Mouse (Mus musculus) cerebellum, adult 2 months (tissue): ENCODE results near the gene Pik3c2g. TPM values are rescaled to one million over a fixed set of nuclear protein-coding genes. Genes with fewer than 3 reads are reported as not detected.

ENCODE experiments used
- DNase-seq, 2 experiments: peaks; one replicate each; pipeline ENCODE4 v3.0.0; 2021
- H3K27ac ChIP-seq: fragments of 200-500 bp; 2 replicates; pipeline ENCODE4 v1.5.1; 2012; ENCODE audit warnings: low read length, control low read depth, inconsistent platforms; ENCODE audit not compliant: insufficient read depth
- H3K27me3 ChIP-seq: fragments of 200-500 bp; 2 replicates; pipeline ENCODE4 v1.6.1; 2012; ENCODE audit warnings: inconsistent platforms, mild to moderate bottlenecking, low read length, moderate library complexity; ENCODE audit not compliant: control insufficient read depth, insufficient read depth
- H3K4me1 ChIP-seq: fragments of 200-500 bp; 2 replicates; pipeline ENCODE4 v1.6.1; 2011; ENCODE audit warnings: low read length; ENCODE audit not compliant: control insufficient read depth, insufficient read depth
- H3K4me3 ChIP-seq: fragments of 200-500 bp; replicated peaks from 2 replicates; pipeline ENCODE3; 2011; ENCODE audit warnings: mild to moderate bottlenecking, low read depth, low read length, control low read depth; ENCODE audit not compliant: insufficient read depth
- CTCF ChIP-seq: fragments of 200-500 bp; IDR thresholded peaks from 2 replicates; pipeline ENCODE4 v1.5.1; 2011; ENCODE audit warnings: low read depth, mild to moderate bottlenecking, control low read depth, low read length, moderate library complexity, borderline replicate concordance; ENCODE audit not compliant: insufficient read depth
- POLR2A ChIP-seq: fragments of 200-500 bp; IDR thresholded peaks from 2 replicates; pipeline ENCODE4 v1.6.1; 2011; ENCODE audit warnings: low read length, control low read depth, borderline replicate concordance; ENCODE audit not compliant: insufficient read depth
- WGBS: fragments of 180-500 bp; shearing (Covaris S2); methylation state at CpG from one replicate; pipeline ENCODE4 v1.1.7; 2018; 5-methylcytosine and 5-hydroxymethylcytosine counted together
- polyA plus RNA-seq: library from polyadenylated mRNA; depleted of rRNA; stranded (reverse); fragments of >200 nt; gene quantifications from 2 replicates; pipeline ENCODE4 v1.2.3, GENCODE M21; 2012

The Pik3c2g gene
- polyA plus RNA-seq, 1 experiment = 0.11 TPM

DNA sequence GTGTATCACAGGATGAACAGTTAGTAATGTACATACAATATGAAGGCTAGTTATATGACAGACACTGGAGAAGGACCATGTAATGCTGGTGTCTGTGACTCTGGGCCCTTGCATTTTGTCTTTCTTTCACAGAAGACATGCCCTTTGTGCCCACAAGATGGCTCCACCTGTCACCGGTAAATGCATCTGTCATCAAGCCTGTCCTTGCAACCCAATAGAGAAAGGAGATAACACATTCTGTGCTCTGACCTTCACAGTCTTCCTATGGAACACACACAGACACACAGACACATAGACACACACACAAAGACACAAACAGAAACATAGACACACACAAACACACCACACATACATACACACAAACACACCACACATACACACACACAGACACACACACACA, 75.4 kb downstream of the Pik3c2g start:
- WGBS = 41% methylated on average over 1 of the region's 1 CpGs
- DNase-seq = peak in 1 of 2 experiments; percentile 1

GRCm38 (mm10) chr6:139718416-139718984, 131.5 kb downstream of the Pik3c2g start:
- WGBS = 52% methylated on average over 3 of the region's 3 CpGs
- H3K27me3 ChIP-seq = no peaks in the 10 kb centered on the region
- no peak overlapping the region for H3K4me3 ChIP-seq
- no peak for TF ChIP-seq POLR2A
- TF ChIP-seq CTCF = no peak
- no peaks in the 10 kb centered on the region for H3K4me1 ChIP-seq
- H3K27ac ChIP-seq = no peak overlapping the region
- DNase-seq = no peak

More for the DNA sequence above, 75.4 kb downstream of the Pik3c2g start:
- no peak overlapping the region for H3K27ac ChIP-seq
- H3K4me1 ChIP-seq = no peaks in the 10 kb centered on the region
- no peak overlapping the region for H3K4me3 ChIP-seq
- H3K27me3 ChIP-seq = no peaks in the 10 kb centered on the region
- TF ChIP-seq CTCF = no peak
- no peak for TF ChIP-seq POLR2A

GRCm38 (mm10) chr6:139719639-139720221, 132.7 kb downstream of the Pik3c2g start:
- Histone ChIP-seq H3K4me3 (no peak overlapping the region), H3K27me3 (no peaks in the 10 kb centered on the region), H3K4me1 (no peaks in the 10 kb centered on the region), H3K27ac (no peak overlapping the region)
- WGBS = 19% methylated on average over 13 of the region's 13 CpGs
- DNase-seq = no peak
- no peak for TF ChIP-seq CTCF
- TF ChIP-seq POLR2A = no peak

GRCm38 (mm10) chr6:139735708-139736626, 148.9 kb downstream of the Pik3c2g start:
- Histone ChIP-seq H3K4me3 (no peak overlapping the region), H3K4me1 (no peaks in the 10 kb centered on the region), H3K27me3 (no peaks in the 10 kb centered on the region), H3K27ac (no peak overlapping the region)
- WGBS = 81% methylated on average over 9 of the region's 9 CpGs
- TF ChIP-seq CTCF (no peak), POLR2A (no peak)
- DNase-seq = no peak

DNA sequence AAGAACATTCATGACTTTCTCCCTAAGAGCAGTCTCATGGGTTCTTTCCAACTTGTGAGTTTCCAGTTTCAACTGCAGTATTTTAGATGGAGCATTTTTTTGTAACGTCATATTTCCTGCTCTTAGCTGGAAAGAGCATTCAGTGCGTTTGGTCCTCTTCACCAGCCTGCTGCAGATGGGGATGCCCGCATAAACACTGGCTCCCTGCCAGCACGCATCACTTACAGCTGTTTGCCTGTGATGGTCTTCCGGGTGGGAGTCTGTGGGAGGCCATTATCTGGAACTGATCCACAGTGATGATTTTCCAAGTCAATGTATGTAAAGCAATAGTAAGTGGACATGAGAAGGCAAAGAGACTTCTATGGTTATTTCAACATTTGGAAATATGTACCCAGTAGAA, 151.3 kb downstream of the Pik3c2g start:
- Histone ChIP-seq H3K4me1 (no peaks in the 10 kb centered on the region), H3K27ac (no peak overlapping the region), H3K4me3 (no peak overlapping the region), H3K27me3 (no peaks in the 10 kb centered on the region)
- 17% methylated on average over 5 of the region's 5 CpGs for WGBS
- no peak for TF ChIP-seq CTCF
- TF ChIP-seq POLR2A = no peak
- DNase-seq = no peak

GRCm38 (mm10) chr6:139742693-139743432, 155.8 kb downstream of the Pik3c2g start:
- Histone ChIP-seq H3K27me3 (no peaks in the 10 kb centered on the region), H3K4me1 (no peaks in the 10 kb centered on the region), H3K4me3 (no peak overlapping the region), H3K27ac (no peak overlapping the region)
- WGBS = 84% methylated on average over 12 of the region's 12 CpGs
- TF ChIP-seq CTCF = no peak
- no peak for TF ChIP-seq POLR2A
- DNase-seq = no peak

DNA sequence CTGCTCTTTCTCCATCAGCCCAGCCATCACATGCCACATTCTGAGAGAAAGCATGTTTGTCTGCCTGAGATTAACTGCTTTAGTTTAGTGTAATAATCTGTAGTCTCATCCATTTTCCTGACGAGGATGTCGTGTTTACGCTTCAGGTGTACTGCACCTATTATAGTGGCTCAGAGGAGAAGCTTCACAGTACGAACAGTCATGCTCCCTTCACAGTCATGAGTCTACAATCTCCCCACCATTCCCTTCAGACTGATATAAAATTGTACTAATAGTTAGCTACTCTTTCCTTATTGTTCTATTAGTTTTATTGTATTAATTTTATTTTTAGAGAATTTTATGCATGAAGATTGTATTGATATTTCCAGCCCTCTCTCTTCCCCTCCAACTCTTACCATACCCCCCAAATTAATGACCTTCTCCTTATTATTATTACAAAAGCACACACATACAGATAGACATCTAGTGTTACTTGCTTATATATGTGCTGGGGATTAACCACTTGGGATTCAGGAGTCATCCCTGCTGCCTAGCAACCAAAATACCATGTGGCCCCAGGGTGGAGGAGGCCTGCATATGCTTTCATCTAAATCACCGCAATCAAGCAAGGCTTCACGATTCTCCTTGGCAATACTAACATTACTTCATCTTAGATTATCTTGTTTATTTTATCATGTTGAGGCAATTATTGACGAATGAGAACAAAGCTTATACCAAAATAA, 159.9 kb downstream of the Pik3c2g start:
- Histone ChIP-seq H3K4me1 (no peaks in the 10 kb centered on the region), H3K4me3 (no peak overlapping the region), H3K27me3 (no peaks in the 10 kb centered on the region), H3K27ac (no peak overlapping the region)
- TF ChIP-seq CTCF = no peak
- TF ChIP-seq POLR2A = no peak
- WGBS = 68% methylated on average over 7 of the region's 7 CpGs
- no peak for DNase-seq
